Mouse (Mus musculus) intestine, embryonic 14.5 days (tissue): ENCODE results near the gene Cdkn1a. TPM values are rescaled to one million over a fixed set of nuclear protein-coding genes. Genes with fewer than 3 reads are reported as not detected.

Experiments used
- ATAC-seq: fragments of 200-750 bp; cut with Nextera tagmentation; replicated peaks from 2 replicates; pipeline ENCODE4 v1.8.0; 2017; ENCODE audit warnings: low read depth, moderate number of reproducible peaks, moderate TSS enrichment, moderate library complexity; ENCODE audit not compliant: low FRiP score, low TSS enrichment
- DNase-seq: peaks from one replicate; pipeline ENCODE4 v3.0.0-alpha.2; 2018; ENCODE audit warnings: low spot score
- H3K27ac ChIP-seq: fragments of 300-500 bp; sonication (generic); 2 replicates; pipeline ENCODE4 v1.5.1; 2014; ENCODE audit warnings: low read depth, mild to moderate bottlenecking, control low read depth
- H3K27me3 ChIP-seq: fragments of 300-500 bp; sonication (generic); replicated peaks from 2 replicates; pipeline ENCODE4 v1.6.1; 2014; ENCODE audit warnings: low read length, control low read depth; ENCODE audit not compliant: control insufficient read depth, insufficient read depth
- H3K36me3 ChIP-seq: fragments of 300-500 bp; sonication (generic); 2 replicates; pipeline ENCODE4 v1.6.1; 2014; ENCODE audit warnings: low read length, control low read depth; ENCODE audit not compliant: control insufficient read depth, insufficient read depth
- H3K4me1 ChIP-seq: fragments of 300-500 bp; sonication (generic); replicated peaks from 2 replicates; pipeline ENCODE4 v1.6.1; 2014; ENCODE audit warnings: low read length, control low read depth, mixed read lengths; ENCODE audit not compliant: control insufficient read depth, insufficient read depth
- H3K4me2 ChIP-seq: fragments of 300-500 bp; sonication (generic); 2 replicates; pipeline ENCODE4 v1.6.1; 2014; ENCODE audit warnings: low read length
- H3K4me3 ChIP-seq: fragments of 300-500 bp; sonication (generic); 2 replicates; pipeline ENCODE4 v1.5.1; 2014; ENCODE audit warnings: low read depth, low read length, control low read depth, mixed read lengths
- H3K9ac ChIP-seq: fragments of 300-500 bp; sonication (generic); 2 replicates; pipeline ENCODE4 v1.6.1; 2014; ENCODE audit warnings: mild to moderate bottlenecking, low read length
- H3K9me3 ChIP-seq: fragments of 300-500 bp; sonication (generic); 2 replicates; pipeline ENCODE4 v1.6.1; 2016; ENCODE audit warnings: low read length, control low read depth; ENCODE audit not compliant: control insufficient read depth
- WGBS: fragments of 180-500 bp; shearing (Covaris S2); extraction: QIAGEN DNeasy Blood & Tissue Kit; methylation state at CpG from one replicate; pipeline ENCODE4 v1.1.7; 2014; 5-methylcytosine and 5-hydroxymethylcytosine counted together
- polyA plus RNA-seq: library from polyadenylated mRNA; unstranded; fragments of >200 nt; fragmentation: Nextera tagmentation; extraction: Ambion mirVana; gene quantifications from 2 replicates; pipeline ENCODE4 v1.2.1, GENCODE M21; 2014

Cdkn1a gene
- polyA plus RNA-seq, 1 experiment from 2014 or later: 75.7 TPM

GRCm38 (mm10) chr17:29071820-29072219, 19.0 kb upstream of the Cdkn1a start:
- peaks cover 15% of the 10 kb centered on the region for H3K4me1 ChIP-seq
- H3K27ac ChIP-seq: no peak overlapping the region
- H3K4me3 ChIP-seq: no peak overlapping the region
- H3K4me2 ChIP-seq: no peak overlapping the region
- 66% methylated on average over 5 of the region's 5 CpGs for WGBS
- H3K27me3 ChIP-seq: no peaks in the 10 kb centered on the region
- H3K36me3 ChIP-seq: no peaks in the 10 kb centered on the region
- DNase-seq (no peak), ATAC-seq (no peak)
- no peaks in the 10 kb centered on the region for H3K9me3 ChIP-seq
- H3K9ac ChIP-seq: no peak overlapping the region

GRCm38 (mm10) chr17:29072701-29073307, 18.0 kb upstream of the Cdkn1a start:
- Histone ChIP-seq H3K4me1 (peaks cover 15% of the 10 kb centered on the region), H3K27ac (no peak overlapping the region), H3K9ac (no peak overlapping the region), H3K9me3 (no peaks in the 10 kb centered on the region), H3K4me2 (no peak overlapping the region), H3K36me3 (no peaks in the 10 kb centered on the region), H3K4me3 (no peak overlapping the region), H3K27me3 (no peaks in the 10 kb centered on the region)
- DNase-seq (no peak), ATAC-seq (no peak)
- 13% methylated on average over 11 of the region's 11 CpGs for WGBS

- no peaks in the 10 kb centered on the region for H3K36me3 ChIP-seq
- ATAC-seq: no peak
These were observed 17.5 kb upstream of the Cdkn1a start for GRCm38 (mm10) chr17:29073313-29073712.

GRCm38 (mm10) chr17:29074085-29074484, 16.7 kb upstream of the Cdkn1a start:
- H3K27me3 ChIP-seq: no peaks in the 10 kb centered on the region
- DNase-seq (no peak), ATAC-seq (no peak)
- 70% methylated on average over 13 of the region's 13 CpGs for WGBS
- no peak overlapping the region for H3K9ac ChIP-seq
- no peak overlapping the region for H3K4me2 ChIP-seq
- H3K9me3 ChIP-seq: no peaks in the 10 kb centered on the region
- peaks cover 22% of the 10 kb centered on the region for H3K4me1 ChIP-seq
- no peaks in the 10 kb centered on the region for H3K36me3 ChIP-seq
- no peak overlapping the region for H3K27ac ChIP-seq
- no peak overlapping the region for H3K4me3 ChIP-seq

More at GRCm38 (mm10) chr17:29073313-29073712, 17.5 kb upstream of the Cdkn1a start:
- Histone ChIP-seq H3K27ac (no peak overlapping the region), H3K4me3 (no peak overlapping the region), H3K4me1 (peaks cover 19% of the 10 kb centered on the region), H3K9ac (no peak overlapping the region), H3K9me3 (no peaks in the 10 kb centered on the region), H3K4me2 (no peak overlapping the region), H3K27me3 (no peaks in the 10 kb centered on the region)
- 45% methylated on average over 5 of the region's 5 CpGs for WGBS
- no peak for DNase-seq

GRCm38 (mm10) chr17:29076235-29076634, 14.5 kb upstream of the Cdkn1a start:
- WGBS: 87% methylated on average over 8 of the region's 8 CpGs
- Histone ChIP-seq H3K4me2 (no peak overlapping the region), H3K9me3 (no peaks in the 10 kb centered on the region), H3K27me3 (peaks cover 6% of the 10 kb centered on the region), H3K4me1 (peaks cover 22% of the 10 kb centered on the region), H3K36me3 (no peaks in the 10 kb centered on the region), H3K9ac (no peak overlapping the region), H3K27ac (no peak overlapping the region), H3K4me3 (no peak overlapping the region)
- no peak for DNase-seq
- ATAC-seq: no peak

- Histone ChIP-seq H3K4me1 (peaks cover 22% of the 10 kb centered on the region), H3K9me3 (no peaks in the 10 kb centered on the region), H3K36me3 (no peaks in the 10 kb centered on the region), H3K27me3 (peaks cover 17% of the 10 kb centered on the region), H3K27ac (no peak overlapping the region), H3K4me2 (peak overlapping the region; percentile 47), H3K9ac (no peak overlapping the region), H3K4me3 (peak overlapping the region; percentile 6; the same call in 1 of the 2 replicates)
- no peak for ATAC-seq
- 24% methylated on average over 14 of the region's 14 CpGs for WGBS
- no peak for DNase-seq
These were observed 12.8 kb upstream of the Cdkn1a start for GRCm38 (mm10) chr17:29077786-29078509.

GRCm38 (mm10) chr17:29078519-29079383, 12.0 kb upstream of the Cdkn1a start:
- DNase-seq: no peak
- no peak overlapping the region for H3K27ac ChIP-seq
- no peak for ATAC-seq
- 15% methylated on average over 25 of the region's 25 CpGs for WGBS
- no peaks in the 10 kb centered on the region for H3K36me3 ChIP-seq
- peaks cover 16% of the 10 kb centered on the region for H3K4me1 ChIP-seq
- peak overlapping the region; percentile 47 for H3K4me2 ChIP-seq
- H3K4me3 ChIP-seq: peak overlapping the region; percentile 6; the same call in 1 of the 2 replicates
- H3K9me3 ChIP-seq: no peaks in the 10 kb centered on the region
- H3K27me3 ChIP-seq: peaks cover 17% of the 10 kb centered on the region
- H3K9ac ChIP-seq: no peak overlapping the region

GRCm38 (mm10) chr17:29080758-29081617, 9.8 kb upstream of the Cdkn1a start:
- Histone ChIP-seq H3K4me1 (peaks cover 16% of the 10 kb centered on the region), H3K36me3 (no peaks in the 10 kb centered on the region), H3K27ac (peak overlapping the region; percentile 40), H3K9me3 (no peaks in the 10 kb centered on the region), H3K9ac (no peak overlapping the region), H3K4me3 (no peak overlapping the region), H3K4me2 (peak overlapping the region; percentile 29; the same call in 1 of the 2 replicates), H3K27me3 (peaks cover 17% of the 10 kb centered on the region)
- DNase-seq (no peak), ATAC-seq (peak; percentile 85)
- WGBS: 3% methylated on average over 23 of the region's 23 CpGs
